Mouse (Mus musculus) neural tube, embryonic 14.5 days (tissue): ENCODE measurements around the gene Grcc10. TPM values are rescaled to one million over a fixed set of nuclear protein-coding genes. Genes with fewer than 3 reads are reported as not detected.

Source experiments
- ATAC-seq: fragments of 200-750 bp; cut with Nextera tagmentation; 2 replicates; pipeline ENCODE4 v1.8.0; 2017; ENCODE audit warnings: low read depth, mild to moderate bottlenecking, moderate TSS enrichment, moderate library complexity
- H3K27ac ChIP-seq: fragments of 300-500 bp; sonication (generic); 2 replicates; pipeline ENCODE4 v1.5.1; 2014; ENCODE audit warnings: low read depth, mild to moderate bottlenecking, control low read depth, low read length, moderate library complexity, mixed read lengths
- H3K27me3 ChIP-seq: fragments of 300-500 bp; sonication (generic); 2 replicates; pipeline ENCODE4 v1.6.1; 2014; ENCODE audit warnings: low read length; ENCODE audit not compliant: control insufficient read depth, insufficient read depth
- H3K36me3 ChIP-seq: fragments of 300-500 bp; sonication (generic); 2 replicates; pipeline ENCODE4 v1.6.1; 2014; ENCODE audit warnings: low read length, mixed read lengths; ENCODE audit not compliant: control insufficient read depth, insufficient read depth
- H3K4me1 ChIP-seq: fragments of 300-500 bp; sonication (generic); 2 replicates; pipeline ENCODE4 v1.6.1; 2014; ENCODE audit warnings: low read length; ENCODE audit not compliant: control insufficient read depth, insufficient read depth
- H3K4me2 ChIP-seq: fragments of 300-500 bp; sonication (generic); 2 replicates; pipeline ENCODE4 v1.6.1; 2014; ENCODE audit warnings: mild to moderate bottlenecking, low read depth, low read length, control low read depth
- H3K4me3 ChIP-seq: fragments of 300-500 bp; sonication (generic); 2 replicates; pipeline ENCODE4 v1.5.1; 2014; ENCODE audit warnings: low read depth, low read length, control low read depth, mixed read lengths
- H3K9ac ChIP-seq: fragments of 300-500 bp; sonication (generic); replicated peaks from 2 replicates; pipeline ENCODE4 v1.6.1; 2014; ENCODE audit warnings: low read depth, mild to moderate bottlenecking, control low read depth, low read length, mixed read lengths
- H3K9me3 ChIP-seq: fragments of 300-500 bp; sonication (generic); 2 replicates; pipeline ENCODE4 v1.6.1; 2016; ENCODE audit warnings: low read length; ENCODE audit not compliant: control insufficient read depth
- WGBS: fragments of 180-500 bp; shearing (Covaris S2); extraction: QIAGEN DNeasy Blood & Tissue Kit; methylation state at CpG from one replicate; pipeline ENCODE4 v1.1.7; 2014; 5-methylcytosine and 5-hydroxymethylcytosine counted together
- polyA plus RNA-seq: library from polyadenylated mRNA; unstranded; fragments of >200 nt; fragmentation: Nextera tagmentation; extraction: Ambion mirVana; gene quantifications from 2 replicates; pipeline ENCODE4 v1.2.1, GENCODE M21; 2014

The Grcc10 gene
- polyA plus RNA-seq, 1 experiment from 2014 or later: 689 TPM

- Histone ChIP-seq H3K9ac (peak overlapping the region; percentile 71), H3K9me3 (no peaks in the 10 kb centered on the region), H3K27ac (no peak overlapping the region), H3K4me3 (peak overlapping the region; percentile 67), H3K4me2 (peak overlapping the region; percentile 96), H3K27me3 (no peaks in the 10 kb centered on the region), H3K36me3 (peaks cover 26% of the 10 kb centered on the region), H3K4me1 (peaks cover 17% of the 10 kb centered on the region)
- no peak for ATAC-seq
- 23% methylated on average over 11 of the region's 11 CpGs for WGBS
Observed at GRCm38 (mm10) chr6:124712918-124713317, 28.3 kb downstream of the Grcc10 start.

DNA sequence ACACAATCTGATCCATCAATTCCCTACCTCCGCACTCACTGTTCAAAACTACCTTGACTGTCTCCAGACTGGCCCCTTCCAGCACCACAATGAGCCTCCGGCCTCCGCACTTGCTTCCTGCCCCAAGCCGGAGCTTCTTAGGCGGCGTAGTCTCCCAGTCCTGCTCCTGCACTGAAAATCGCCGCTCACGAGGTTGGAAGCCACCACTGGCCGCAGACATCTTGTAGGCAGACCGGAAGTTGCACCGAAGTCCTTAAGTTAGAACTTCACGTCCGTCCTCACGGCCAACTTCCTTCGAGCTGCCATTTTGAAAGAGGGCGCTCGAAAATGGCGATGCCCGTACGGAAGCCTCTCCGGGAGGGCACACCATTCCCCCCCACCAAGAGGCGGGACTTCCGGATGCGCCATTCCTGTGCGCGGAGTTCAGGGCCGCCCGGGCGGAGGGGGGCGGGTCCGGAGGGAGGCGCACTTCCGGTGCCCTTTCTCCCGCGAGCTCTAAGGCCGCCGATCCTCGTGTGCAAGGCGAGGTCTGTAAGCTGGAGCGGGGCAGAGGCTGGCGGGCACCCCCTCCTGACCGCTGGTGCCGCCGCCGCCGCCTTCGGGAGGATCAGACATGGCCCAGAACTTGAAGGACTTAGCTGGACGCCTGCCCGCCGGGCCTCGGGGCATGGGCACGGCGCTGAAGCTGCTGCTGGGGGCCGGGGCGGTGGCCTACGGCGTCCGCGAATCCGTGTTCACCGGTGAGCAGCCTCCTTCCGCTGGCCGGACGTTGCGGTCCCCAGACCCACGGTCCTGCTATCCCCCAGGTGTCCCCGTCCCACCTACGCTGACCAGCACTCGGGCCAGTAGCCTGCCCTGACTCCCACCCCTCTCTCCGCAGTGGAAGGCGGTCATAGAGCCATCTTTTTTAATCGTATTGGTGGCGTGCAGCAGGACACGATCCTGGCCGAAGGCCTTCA, 29.1 kb downstream of the Grcc10 start, which contains the start of the genes Emg1 and Phb2:
Gene Emg1 (minus strand): TSS at position 355 of the 959 bp plus-strand sequence.
Gene Phb2 (plus strand): TSS at position 513 of the 959 bp plus-strand sequence.
- Histone ChIP-seq H3K4me3 (peak within 1 kb of the TSS; percentile 67), H3K27me3 (no peaks in the 10 kb centered on the region), H3K27ac (peak within 1 kb of the TSS; percentile 60; the same call in 1 of the 2 replicates), H3K4me2 (peak within 1 kb of the TSS; percentile 96), H3K36me3 (peaks cover 26% of the 10 kb centered on the region), H3K9ac (peak within 1 kb of the TSS; percentile 71), H3K9me3 (no peaks in the 10 kb centered on the region), H3K4me1 (peaks cover 17% of the 10 kb centered on the region)
- WGBS: under 1% methylated on average over 68 of the region's 76 CpGs
- peak; percentile 97 for ATAC-seq

DNA sequence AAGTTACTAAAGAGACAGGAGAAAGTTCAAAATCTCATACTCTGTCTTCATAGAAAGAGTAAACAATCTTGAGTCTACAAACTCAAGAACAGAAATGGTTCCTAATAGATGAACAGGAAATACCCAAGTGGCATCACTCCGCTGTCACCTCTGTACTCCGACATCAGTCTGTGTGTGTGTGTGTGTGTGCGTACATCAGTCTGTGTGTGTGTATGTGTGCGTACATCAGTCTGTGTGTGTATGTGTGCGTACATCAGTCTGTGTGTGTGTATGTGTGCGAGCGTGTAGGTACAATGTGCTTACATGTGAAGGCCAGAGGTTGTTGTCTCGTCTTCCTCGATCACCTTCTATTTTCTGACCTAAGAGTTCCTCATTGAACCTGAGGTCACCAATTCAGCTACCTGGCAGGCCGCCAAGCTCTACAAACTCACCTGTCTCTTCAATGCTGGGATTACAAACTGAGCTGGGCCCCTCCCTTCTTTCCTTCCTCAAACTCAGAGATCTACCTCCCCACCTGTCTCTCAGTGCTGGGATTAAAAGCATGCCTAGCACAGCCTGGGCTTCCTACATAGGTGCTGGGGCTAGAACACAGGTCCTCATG, 32.8 kb downstream of the Grcc10 start:
- no peak for ATAC-seq
- Histone ChIP-seq H3K4me2 (no peak overlapping the region), H3K4me3 (no peak overlapping the region), H3K9ac (no peak overlapping the region), H3K9me3 (no peaks in the 10 kb centered on the region), H3K27me3 (no peaks in the 10 kb centered on the region), H3K27ac (no peak overlapping the region), H3K36me3 (peaks cover 28% of the 10 kb centered on the region), H3K4me1 (peaks cover 16% of the 10 kb centered on the region)
- WGBS: 96% methylated on average over 10 of the region's 10 CpGs

DNA sequence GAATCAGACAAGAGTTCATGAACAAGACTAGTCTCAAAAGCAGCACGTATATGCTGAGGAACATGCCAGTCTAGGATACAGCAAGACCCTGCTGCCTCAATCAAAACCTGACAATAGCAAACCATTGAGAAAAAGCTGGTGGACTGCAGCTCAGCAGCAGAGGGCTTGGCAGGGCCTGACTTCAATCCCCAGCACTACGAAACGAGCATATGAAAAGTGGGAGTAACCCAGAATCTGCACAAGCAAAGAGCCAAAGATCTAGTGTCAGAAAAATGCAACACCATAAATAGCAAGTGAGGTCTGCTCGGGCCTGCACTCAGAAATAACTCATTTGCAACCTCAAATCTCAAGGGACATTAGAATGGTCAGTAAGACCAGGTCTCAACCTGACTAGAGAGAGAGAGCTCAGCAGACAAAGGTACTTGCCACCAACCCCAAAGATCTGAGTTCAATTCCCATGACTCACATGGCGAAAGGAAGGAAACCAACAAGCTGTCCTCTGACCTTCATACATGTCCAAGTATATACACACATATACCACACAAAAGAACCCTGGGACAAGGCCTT, 35.0 kb downstream of the Grcc10 start:
- H3K36me3 ChIP-seq: peaks cover 43% of the 10 kb centered on the region
- ATAC-seq: no peak

GRCm38 (mm10) chr6:124704417-124704816, 36.8 kb downstream of the Grcc10 start:
- Histone ChIP-seq H3K9me3 (no peaks in the 10 kb centered on the region), H3K4me3 (no peak overlapping the region), H3K36me3 (peaks cover 43% of the 10 kb centered on the region), H3K4me1 (no peaks in the 10 kb centered on the region), H3K9ac (no peak overlapping the region), H3K27ac (no peak overlapping the region), H3K4me2 (no peak overlapping the region), H3K27me3 (no peaks in the 10 kb centered on the region)
- whole genome bisulfite sequencing: 100% methylated on average over 2 of the region's 2 CpGs
- ATAC-seq: no peak

More for the DNA sequence above, 35.0 kb downstream of the Grcc10 start:
- Histone ChIP-seq H3K4me2 (no peak overlapping the region), H3K9ac (no peak overlapping the region), H3K9me3 (no peaks in the 10 kb centered on the region), H3K4me1 (peaks cover 9% of the 10 kb centered on the region), H3K27me3 (no peaks in the 10 kb centered on the region), H3K4me3 (no peak overlapping the region), H3K27ac (no peak overlapping the region)
- 86% methylated on average over 5 of the region's 5 CpGs for WGBS

- H3K27ac ChIP-seq: no peak overlapping the region
- no peak for ATAC-seq
- WGBS: 85% methylated on average over 7 of the region's 7 CpGs
- no peak overlapping the region for H3K4me2 ChIP-seq
- no peaks in the 10 kb centered on the region for H3K9me3 ChIP-seq
- H3K4me1 ChIP-seq: no peaks in the 10 kb centered on the region
- H3K4me3 ChIP-seq: no peak overlapping the region
- peaks cover 48% of the 10 kb centered on the region for H3K36me3 ChIP-seq
- no peak overlapping the region for H3K9ac ChIP-seq
- H3K27me3 ChIP-seq: no peaks in the 10 kb centered on the region
Observed at GRCm38 (mm10) chr6:124703789-124704188, 37.4 kb downstream of the Grcc10 start.

GRCm38 (mm10) chr6:124702784-124703103, 38.4 kb downstream of the Grcc10 start:
- WGBS: 59% methylated on average over 3 of the region's 3 CpGs
- no peaks in the 10 kb centered on the region for H3K27me3 ChIP-seq
- no peak overlapping the region for H3K4me2 ChIP-seq
- no peaks in the 10 kb centered on the region for H3K4me1 ChIP-seq
- no peak overlapping the region for H3K4me3 ChIP-seq
- peak; percentile 80 for ATAC-seq
- H3K9me3 ChIP-seq: no peaks in the 10 kb centered on the region
- no peak overlapping the region for H3K9ac ChIP-seq
- H3K36me3 ChIP-seq: peaks cover 48% of the 10 kb centered on the region
- H3K27ac ChIP-seq: no peak overlapping the region

- 96% methylated on average over 17 of the region's 17 CpGs for WGBS
- peak; percentile 16 for ATAC-seq
- H3K4me1 ChIP-seq: no peaks in the 10 kb centered on the region
Observed at GRCm38 (mm10) chr6:124702102-124702783, 38.9 kb downstream of the Grcc10 start.

More at GRCm38 (mm10) chr6:124702102-124702783, 38.9 kb downstream of the Grcc10 start:
- Histone ChIP-seq H3K27me3 (no peaks in the 10 kb centered on the region), H3K4me3 (no peak overlapping the region), H3K9me3 (no peaks in the 10 kb centered on the region), H3K36me3 (peaks cover 48% of the 10 kb centered on the region), H3K9ac (no peak overlapping the region), H3K4me2 (no peak overlapping the region), H3K27ac (no peak overlapping the region)
